In genomic region chr11:118326991-118327971, GRCm38 (mm10) we compare ENCODE assay signal across 9 mouse cellular contexts. TPM values are rescaled to one million over a fixed set of nuclear protein-coding genes. Genes with fewer than 3 reads are reported as not detected.
A peak's percentile ranks its signal among the peaks of the same experiment; 100 is the strongest.
DNase-seq lines count a peak whose midpoint lies in the region; ATAC-seq lines count a peak whose summit lies in the region.
"Had no signal": no experiment of that assay in that cellular context is flagged by ENCODE, and none has a peak within 500 bp of the region (broad histone marks: within the 10 kb centered on the region; RNA-seq: fewer than 3 reads in every experiment).

No protein-coding gene starts in this region.

- peak; percentile 80 for DNase-seq in urinary bladder, postnatal 14 days (ENCODE audit: low spot score)
- no peak for DNase-seq in urinary bladder, adult 2 months (ENCODE audit: low spot score)
- peak; percentile 82 to 90 for DNase-seq in heart, adult 18-20 months
- peak; percentile 70 for DNase-seq in ovary, postnatal 36 days (ENCODE audit: low spot score)
- DNase-seq in thymus, adult 18-20 months: no peak

- H3K27ac ChIP-seq in embryonic facial prominence, embryonic 12.5 days: peak overlapping the region; percentile 83
- H3K27ac ChIP-seq in kidney, embryonic 16.5 days (ENCODE audit: low read length): peak overlapping the region; percentile 48
- H3K27ac ChIP-seq in limb, embryonic 12.5 days: peak overlapping the region; percentile 80
- H3K27ac ChIP-seq: midbrain, embryonic 12.5 days had no signal

- WGBS in embryonic facial prominence, embryonic 12.5 days: 56% methylated on average over 24 of the region's 24 CpGs
- 57% methylated on average over 24 of the region's 24 CpGs for WGBS in kidney, embryonic 16.5 days
- 62% methylated on average over 24 of the region's 24 CpGs for WGBS in limb, embryonic 12.5 days

- H3K4me3 ChIP-seq in embryonic facial prominence, embryonic 12.5 days: 0 out of 2 replicates have a peak overlapping the region, but pooled peaks have one; percentile 6
- H3K4me3 ChIP-seq in kidney, embryonic 16.5 days (ENCODE audit: low read length): no peak overlapping the region
- 0 out of 2 replicates have a peak overlapping the region, but pooled peaks have one; percentile 3 for H3K4me3 ChIP-seq in limb, embryonic 12.5 days (replicated peaks)
- H3K4me3 ChIP-seq: midbrain, embryonic 12.5 days had no signal

- H3K36me3 ChIP-seq in embryonic facial prominence, embryonic 12.5 days: peaks cover 20% of the 10 kb centered on the region
- H3K36me3 ChIP-seq in kidney, embryonic 16.5 days (ENCODE audit: insufficient read depth, low read length): 0 out of 2 replicates have a peak, but pooled peaks cover 10% of the 10 kb centered on the region
- H3K36me3 ChIP-seq in limb, embryonic 12.5 days: peaks cover 27% of the 10 kb centered on the region

- peak overlapping the region; percentile 35; the same call in 1 of the 2 replicates for H3K9ac ChIP-seq in embryonic facial prominence, embryonic 12.5 days
- H3K9ac ChIP-seq in kidney, embryonic 16.5 days (replicated peaks; ENCODE audit: low read length): no peak overlapping the region
- H3K9ac ChIP-seq in limb, embryonic 12.5 days (replicated peaks): 0 out of 2 replicates have a peak overlapping the region, but pooled peaks have one; percentile 14
- H3K9ac ChIP-seq: midbrain, embryonic 12.5 days had no signal

- no peaks in the 10 kb centered on the region for H3K9me3 ChIP-seq in embryonic facial prominence, embryonic 12.5 days
- H3K9me3 ChIP-seq in kidney, embryonic 16.5 days (ENCODE audit: low read length): no peaks in the 10 kb centered on the region
- no peaks in the 10 kb centered on the region for H3K9me3 ChIP-seq in limb, embryonic 12.5 days

- H3K27me3 ChIP-seq in embryonic facial prominence, embryonic 12.5 days: no peaks in the 10 kb centered on the region
- no peaks in the 10 kb centered on the region for H3K27me3 ChIP-seq in kidney, embryonic 16.5 days (ENCODE audit: insufficient read depth, low read length)
- H3K27me3 ChIP-seq in limb, embryonic 12.5 days: no peaks in the 10 kb centered on the region
- H3K27me3 ChIP-seq: midbrain, embryonic 12.5 days had no signal

- ATAC-seq in embryonic facial prominence, embryonic 12.5 days (ENCODE audit: insufficient number of reproducible peaks, insufficient read depth, low FRiP score, low TSS enrichment): 0 out of 2 replicates have a peak, but pooled peaks have one; percentile 44
- peak; percentile 32 for ATAC-seq in kidney, embryonic 16.5 days (ENCODE audit: low FRiP score, low TSS enrichment)
- no peak for ATAC-seq in limb, embryonic 12.5 days (ENCODE audit: insufficient number of reproducible peaks, insufficient read depth, low FRiP score, low TSS enrichment, low read depth)

- peak overlapping the region; percentile 29 for H3K4me2 ChIP-seq in embryonic facial prominence, embryonic 12.5 days (replicated peaks)
- H3K4me2 ChIP-seq in kidney, embryonic 16.5 days (replicated peaks; ENCODE audit: low read depth, low read length): no peak overlapping the region
- peak overlapping the region; percentile 30 for H3K4me2 ChIP-seq in limb, embryonic 12.5 days
- H3K4me2 ChIP-seq: midbrain, embryonic 12.5 days had no signal

- H3K4me1 ChIP-seq in embryonic facial prominence, embryonic 12.5 days: peaks cover 50% of the 10 kb centered on the region
- H3K4me1 ChIP-seq in kidney, embryonic 16.5 days (ENCODE audit: insufficient read depth, low read length): peaks cover 25% of the 10 kb centered on the region
- H3K4me1 ChIP-seq in limb, embryonic 12.5 days (replicated peaks): peaks cover 62% of the 10 kb centered on the region

RNA-seq across cellular contexts. Expression of gene Cep295nl, which starts 15.0 kb away (rescaled TPM):
- 1.3 and 2.3 TPM in 2 replicates for polyA plus RNA-seq in urinary bladder, adult 2 months (2012; rRNA removed)
- 0.60 and 0.70 TPM in 2 replicates for polyA plus RNA-seq in embryonic facial prominence, embryonic 12.5 days (2016; fragmentation: Nextera tagmentation; extraction: Ambion mirVana)
- total RNA-seq in heart, adult 18-20 months (2021): under 1 TPM; 0.39 to 0.42 TPM
- polyA plus RNA-seq in kidney, embryonic 16.5 days (2015; fragmentation: Nextera tagmentation; extraction: Ambion mirVana): 0.37 and 0.39 TPM in 2 replicates
- polyA plus RNA-seq in limb, embryonic 12.5 days (2016; fragmentation: Nextera tagmentation; extraction: Ambion mirVana): 0.59 and 0.60 TPM in 2 replicates

RNA-seq across cellular contexts. Expression of gene Timp2, which starts 28.3 kb away (rescaled TPM):
- polyA plus RNA-seq in urinary bladder, adult 2 months (2012; rRNA removed): 600 and 646 TPM in 2 replicates
- polyA plus RNA-seq in embryonic facial prominence, embryonic 12.5 days (2016; fragmentation: Nextera tagmentation; extraction: Ambion mirVana): 104 and 115 TPM in 2 replicates
- 100 to 1,000 TPM in 1 of 2 experiments, 10 to 100 TPM in 1; 75.0 to 102 TPM for total RNA-seq in heart, adult 18-20 months (2021)
- 84.6 TPM in 2 replicates for polyA plus RNA-seq in kidney, embryonic 16.5 days (2015; fragmentation: Nextera tagmentation; extraction: Ambion mirVana)
- 77.6 and 91.3 TPM in 2 replicates for polyA plus RNA-seq in limb, embryonic 12.5 days (2016; fragmentation: Nextera tagmentation; extraction: Ambion mirVana)

RNA-seq across cellular contexts. Expression of gene Usp36, which starts 37.2 kb away (rescaled TPM):
- 17.7 and 20.9 TPM in 2 replicates for polyA plus RNA-seq in urinary bladder, adult 2 months (2012; rRNA removed)
- polyA plus RNA-seq in embryonic facial prominence, embryonic 12.5 days (2016; fragmentation: Nextera tagmentation; extraction: Ambion mirVana): 21.3 and 22.2 TPM in 2 replicates
- 10 to 100 TPM; 12.3 to 12.4 TPM for total RNA-seq in heart, adult 18-20 months (2021)
- 21.4 and 24.8 TPM in 2 replicates for polyA plus RNA-seq in kidney, embryonic 16.5 days (2015; fragmentation: Nextera tagmentation; extraction: Ambion mirVana)
- 20.1 and 21.3 TPM in 2 replicates for polyA plus RNA-seq in limb, embryonic 12.5 days (2016; fragmentation: Nextera tagmentation; extraction: Ambion mirVana)

Comparison
In these comparisons a context has a peak if more than half of its experiments do, and no peak if none do; other contexts are left out.
1. DNase-seq: peak in urinary bladder, postnatal 14 days (single experiment), heart, adult 18-20 months (2 of 2) and ovary, postnatal 36 days (single experiment); none in urinary bladder, adult 2 months (single experiment) and thymus, adult 18-20 months (0 of 2).
2. Peak in every context shown above with its lines, with median percentiles within 50 percentile points of each other: H3K27ac ChIP-seq.